In genomic region chrX:75102293-75102692, GRCm38 (mm10) we compare ENCODE assay signal across 12 mouse cellular contexts.
"Had no signal": no experiment of that assay in that cellular context is flagged by ENCODE, and none has a peak within 500 bp of the region (broad histone marks: within the 10 kb centered on the region; RNA-seq: fewer than 3 reads in every experiment).

No protein-coding gene starts in this region.

- H3K27ac ChIP-seq: kidney, embryonic 15.5 days; limb, embryonic 12.5 days; lung, embryonic 15.5 days; macrophage; neural tube, embryonic 12.5 days had no signal

- H3K27me3 ChIP-seq: kidney, embryonic 15.5 days; limb, embryonic 12.5 days; lung, embryonic 15.5 days; neural tube, embryonic 12.5 days had no signal

- H3K4me3 ChIP-seq: kidney, embryonic 15.5 days; limb, embryonic 12.5 days; lung, embryonic 15.5 days; neural tube, embryonic 12.5 days had no signal

- ATAC-seq: intestine, embryonic 16.5 days had no signal

- H3K9me3 ChIP-seq: kidney, embryonic 15.5 days; limb, embryonic 12.5 days; lung, embryonic 15.5 days; neural tube, embryonic 12.5 days had no signal

- DNase-seq: kidney, adult 2 months; kidney, postnatal 14 days; lung, postnatal 14 days; midbrain, embryonic 14.5 days; thymus, adult 18-20 months; thymus, postnatal 14 days had no signal

- H3K9ac ChIP-seq: kidney, embryonic 15.5 days; limb, embryonic 12.5 days; lung, embryonic 15.5 days; neural tube, embryonic 12.5 days had no signal

- H3K4me1 ChIP-seq: kidney, embryonic 15.5 days; limb, embryonic 12.5 days; lung, embryonic 15.5 days; neural tube, embryonic 12.5 days had no signal

- H3K4me2 ChIP-seq: kidney, embryonic 15.5 days; limb, embryonic 12.5 days; lung, embryonic 15.5 days; neural tube, embryonic 12.5 days had no signal
